Mouse (Mus musculus): Measurements from ENCODE around the gene 5430427O19Rik. TPM values are rescaled to one million over a fixed set of nuclear protein-coding genes. Genes with fewer than 3 reads are reported as not detected.

5430427O19Rik gene
- total RNA-seq, 1 experiment from 2014 or later, result 53.4 TPM

Other genes starting within 250 kb of the 5430427O19Rik start
- 56.2 and 64.9 TPM in 2 replicates for gene Gk, start 93.5 kb upstream of the 5430427O19Rik start, total RNA-seq (2017)
- not detected in 2 replicates for gene Samt3, start 173.8 kb downstream of the 5430427O19Rik start, total RNA-seq (2017)